Mouse (Mus musculus) thymus, adult 2 months (tissue): ENCODE results near the gene Bach2. TPM values are rescaled to one million over a fixed set of nuclear protein-coding genes. Genes with fewer than 3 reads are reported as not detected.

ENCODE experiments used
- DNase-seq: peaks from one replicate; pipeline ENCODE4 v3.0.0; 2021
- H3K27ac ChIP-seq: fragments of 200-500 bp; 2 replicates; pipeline ENCODE4 v1.5.1; 2012; ENCODE audit warnings: low read length, control low read depth; ENCODE audit not compliant: control insufficient read depth, insufficient read depth
- H3K27me3 ChIP-seq: fragments of 200-500 bp; 2 replicates; pipeline ENCODE4 v1.6.1; 2012; ENCODE audit warnings: mild to moderate bottlenecking, low read length, moderate library complexity, mixed read lengths; ENCODE audit not compliant: control insufficient read depth, insufficient read depth
- H3K36me3 ChIP-seq: fragments of 200-500 bp; 2 replicates; pipeline ENCODE4 v1.6.1; 2012; ENCODE audit warnings: mild to moderate bottlenecking, low read length, moderate library complexity; ENCODE audit not compliant: control insufficient read depth, insufficient read depth
- H3K4me1 ChIP-seq: fragments of 200-500 bp; replicated peaks from 2 replicates; pipeline ENCODE4 v1.6.1; 2012; ENCODE audit warnings: low read length; ENCODE audit not compliant: control insufficient read depth, insufficient read depth
- H3K4me3 ChIP-seq: fragments of 200-500 bp; 2 replicates; pipeline ENCODE4 v1.5.1; 2012; ENCODE audit warnings: mild to moderate bottlenecking, low read length, control low read depth, moderate library complexity; ENCODE audit not compliant: control insufficient read depth, insufficient read depth
- CTCF ChIP-seq: fragments of 200-500 bp; IDR thresholded peaks from 2 replicates; pipeline ENCODE4 v1.5.1; 2012; ENCODE audit warnings: mild to moderate bottlenecking, control low read depth, low read length, moderate library complexity, borderline replicate concordance; ENCODE audit not compliant: control insufficient read depth, poor library complexity, insufficient read depth; ENCODE audit errors: extremely low read depth
- POLR2A ChIP-seq: fragments of 200-500 bp; IDR thresholded peaks from 2 replicates; pipeline ENCODE4 v1.6.1; 2012; ENCODE audit warnings: mild to moderate bottlenecking, low read length, control low read depth, moderate library complexity; ENCODE audit not compliant: control insufficient read depth, poor library complexity, insufficient read depth; ENCODE audit errors: extremely low read depth
- whole genome bisulfite sequencing: fragments of 180-500 bp; shearing (Covaris S2); methylation state at CpG from one replicate; pipeline ENCODE4 v1.1.7; 2018; 5-methylcytosine and 5-hydroxymethylcytosine counted together
- polyA plus RNA-seq: library from polyadenylated mRNA; depleted of rRNA; stranded (reverse); fragments of >200 nt; gene quantifications from 2 replicates; pipeline ENCODE4 v1.2.3, GENCODE M21; 2012

The Bach2 gene
- polyA plus RNA-seq, 1 experiment, result 9.4 TPM

DNA sequence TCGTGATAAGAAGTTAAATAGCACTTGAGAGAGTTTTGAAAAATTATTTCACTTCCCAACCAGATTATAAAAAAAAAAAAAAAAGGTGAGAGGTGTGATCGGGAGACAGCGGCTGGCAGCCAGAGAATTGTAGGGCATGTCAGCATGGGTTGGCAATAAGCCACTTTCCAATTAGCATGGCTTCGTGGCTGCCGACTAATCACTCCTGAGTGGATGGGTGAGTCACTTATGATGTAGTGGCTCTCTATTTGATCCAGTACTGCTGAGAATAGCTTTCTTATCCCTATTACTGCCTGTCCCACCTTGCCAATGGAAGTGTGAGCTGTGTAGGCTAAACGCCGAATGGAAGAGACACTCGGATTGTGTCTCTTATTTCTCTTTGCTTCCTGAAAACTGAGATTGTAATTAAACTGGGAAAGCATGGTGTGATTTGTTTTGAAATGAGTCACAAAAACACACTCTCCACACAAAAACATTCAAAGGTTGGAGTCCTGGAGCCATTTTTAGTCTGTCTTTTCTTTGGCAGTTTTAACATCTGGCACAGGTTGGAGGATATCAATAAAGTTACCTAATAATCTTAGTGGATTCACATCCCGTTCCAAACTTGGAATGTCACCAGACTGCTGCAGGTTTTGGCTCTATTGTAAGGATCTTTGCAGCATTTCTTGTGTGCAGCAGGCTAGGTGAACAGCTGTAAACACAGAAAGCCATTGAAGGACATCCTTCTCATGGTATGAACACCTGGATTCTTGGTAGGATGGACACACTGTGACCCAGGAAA lies 271.4 kb downstream of the Bach2 start:
- Histone ChIP-seq H3K27ac (no peak overlapping the region), H3K27me3 (no peaks in the 10 kb centered on the region), H3K36me3 (no peaks in the 10 kb centered on the region), H3K4me3 (no peak overlapping the region), H3K4me1 (no peaks in the 10 kb centered on the region)
- no peak for TF ChIP-seq POLR2A
- TF ChIP-seq CTCF, result no peak
- 89% methylated on average over 9 of the region's 9 CpGs for WGBS
- no peak for DNase-seq

GRCm38 (mm10) chr4:32510940-32511339 lies 272.3 kb downstream of the Bach2 start:
- Histone ChIP-seq H3K27me3 (no peaks in the 10 kb centered on the region), H3K27ac (no peak overlapping the region), H3K4me3 (no peak overlapping the region), H3K4me1 (no peaks in the 10 kb centered on the region), H3K36me3 (no peaks in the 10 kb centered on the region)
- DNase-seq, result no peak
- WGBS, result 90% methylated on average over 7 of the region's 7 CpGs
- TF ChIP-seq POLR2A (no peak), CTCF (no peak)

- Histone ChIP-seq H3K36me3 (no peaks in the 10 kb centered on the region), H3K27me3 (no peaks in the 10 kb centered on the region; the same call in 1 of the 2 replicates), H3K27ac (no peak overlapping the region), H3K4me3 (no peak overlapping the region), H3K4me1 (no peaks in the 10 kb centered on the region)
- no peak for TF ChIP-seq POLR2A
- no peak for TF ChIP-seq CTCF
- WGBS, result 94% methylated on average over 8 of the region's 8 CpGs
- DNase-seq, result no peak
These were observed 277.5 kb downstream of the Bach2 start for GRCm38 (mm10) chr4:32516126-32516525.

DNA sequence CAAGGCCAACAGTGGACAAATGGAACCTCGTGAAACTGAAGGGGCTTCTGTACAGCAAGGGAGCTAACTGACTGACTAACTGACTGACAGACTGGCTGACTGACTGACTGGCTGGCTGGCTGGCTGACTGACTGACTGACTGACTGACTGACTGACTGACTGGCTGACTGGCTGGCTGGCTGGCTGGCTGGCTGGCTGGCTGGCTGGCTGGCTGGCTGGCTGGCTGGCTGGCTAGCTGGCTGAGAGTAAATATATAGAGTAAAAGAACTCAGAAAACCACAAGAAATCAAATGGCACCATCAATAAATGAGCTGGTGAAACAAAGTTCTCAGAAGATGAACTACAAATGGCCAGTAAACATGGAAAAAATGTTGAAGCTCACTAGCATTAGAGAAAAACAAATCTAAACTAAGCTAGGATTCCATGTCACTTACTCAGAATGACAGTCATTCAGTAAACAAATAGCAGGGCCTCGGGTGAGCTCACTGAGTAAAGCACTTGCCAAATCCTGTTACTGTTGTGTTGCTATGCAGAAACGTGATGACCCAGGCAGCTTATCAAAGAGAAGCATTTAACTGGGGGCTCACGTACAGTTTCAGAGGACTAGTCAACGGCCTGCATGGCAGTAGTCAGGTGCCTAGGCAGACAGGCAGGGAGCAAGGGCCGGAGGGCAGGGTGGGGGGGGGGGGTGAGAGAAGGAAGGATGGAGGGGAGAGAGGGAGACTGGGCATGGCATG lies 280.4 kb downstream of the Bach2 start:
- no peaks in the 10 kb centered on the region; the same call in 1 of the 2 replicates for H3K27me3 ChIP-seq
- no peak overlapping the region for H3K4me3 ChIP-seq
- H3K36me3 ChIP-seq, result no peaks in the 10 kb centered on the region
- no peaks in the 10 kb centered on the region for H3K4me1 ChIP-seq
- no peak for TF ChIP-seq CTCF
- no peak overlapping the region for H3K27ac ChIP-seq
- no peak for DNase-seq
- WGBS, result 84% methylated on average over 6 of the region's 6 CpGs

GRCm38 (mm10) chr4:32520628-32521360 lies 282.2 kb downstream of the Bach2 start:
- Histone ChIP-seq H3K4me1 (no peaks in the 10 kb centered on the region), H3K36me3 (no peaks in the 10 kb centered on the region), H3K4me3 (no peak overlapping the region), H3K27ac (no peak overlapping the region), H3K27me3 (no peaks in the 10 kb centered on the region; the same call in 1 of the 2 replicates)
- 92% methylated on average over 18 of the region's 18 CpGs for WGBS
- TF ChIP-seq POLR2A (no peak), CTCF (no peak)
- DNase-seq, result no peak

DNA sequence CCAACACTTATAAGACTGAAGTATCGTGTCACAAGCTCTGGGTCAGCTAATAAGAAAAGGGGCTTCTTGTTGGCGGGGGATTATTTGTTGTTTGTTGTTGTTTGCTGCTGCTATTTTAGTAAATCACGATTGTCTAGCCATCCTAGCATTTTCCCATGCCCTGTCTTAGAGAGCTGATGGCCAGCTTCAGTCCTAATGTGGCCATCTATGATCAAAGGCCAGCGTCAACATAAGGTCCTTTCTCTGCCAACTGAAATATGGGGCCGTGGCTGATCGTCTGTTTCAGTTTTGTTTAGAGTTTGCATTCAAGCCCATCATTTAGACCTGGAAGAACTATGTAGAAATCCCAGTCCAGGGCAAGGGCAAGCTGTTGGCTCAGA lies 282.7 kb downstream of the Bach2 start:
- no peak overlapping the region for H3K27ac ChIP-seq

More for the DNA sequence above, 282.7 kb downstream of the Bach2 start:
- Histone ChIP-seq H3K4me1 (no peaks in the 10 kb centered on the region), H3K27me3 (no peaks in the 10 kb centered on the region; the same call in 1 of the 2 replicates), H3K36me3 (no peaks in the 10 kb centered on the region), H3K4me3 (no peak overlapping the region)
- TF ChIP-seq POLR2A (no peak), CTCF (no peak)
- DNase-seq, result no peak
- 89% methylated on average over 6 of the region's 6 CpGs for WGBS
